Mouse (Mus musculus) limb, embryonic 14.5 days (tissue): ENCODE measurements around the gene Bcar1. TPM values are rescaled to one million over a fixed set of nuclear protein-coding genes. Genes with fewer than 3 reads are reported as not detected.

Experiments used
- ATAC-seq: fragments of 200-750 bp; cut with Nextera tagmentation; 2 replicates; pipeline ENCODE4 v1.8.0; 2017; ENCODE audit warnings: low read depth, moderate number of reproducible peaks, moderate TSS enrichment; ENCODE audit not compliant: low FRiP score
- DNase-seq: peaks from one replicate; pipeline ENCODE4 v3.0.0-alpha.2; 2015; ENCODE audit warnings: low spot score
- H3K27ac ChIP-seq: fragments of 300-500 bp; sonication (generic); replicated peaks from 2 replicates; pipeline ENCODE4 v1.5.1; 2014; ENCODE audit warnings: low read depth, mild to moderate bottlenecking, low read length, moderate library complexity, mixed read lengths
- H3K27me3 ChIP-seq: fragments of 300-500 bp; sonication (generic); 2 replicates; pipeline ENCODE4 v1.6.1; 2014; ENCODE audit warnings: low read length, mixed read lengths; ENCODE audit not compliant: control insufficient read depth, insufficient read depth
- H3K36me3 ChIP-seq: fragments of 300-500 bp; sonication (generic); 2 replicates; pipeline ENCODE4 v1.6.1; 2014; ENCODE audit warnings: mild to moderate bottlenecking, low read length, moderate library complexity, mixed read lengths; ENCODE audit not compliant: control insufficient read depth, insufficient read depth
- H3K4me1 ChIP-seq: fragments of 300-500 bp; sonication (generic); 2 replicates; pipeline ENCODE4 v1.6.1; 2014; ENCODE audit warnings: antibody characterized with exemption, low read length, mixed read lengths; ENCODE audit not compliant: control insufficient read depth, insufficient read depth
- H3K4me2 ChIP-seq: fragments of 300-500 bp; sonication (generic); replicated peaks from 2 replicates; pipeline ENCODE4 v1.6.1; 2014; ENCODE audit warnings: low read depth, mild to moderate bottlenecking, low read length, moderate library complexity; ENCODE audit not compliant: severe bottlenecking
- H3K4me3 ChIP-seq: fragments of 300-500 bp; sonication (generic); replicated peaks from 2 replicates; pipeline ENCODE4 v1.5.1; 2014; ENCODE audit warnings: low read length
- H3K9ac ChIP-seq: fragments of 300-500 bp; sonication (generic); 2 replicates; pipeline ENCODE4 v1.6.1; 2014; ENCODE audit warnings: mild to moderate bottlenecking, low read depth, low read length, moderate library complexity; ENCODE audit not compliant: severe bottlenecking
- H3K9me3 ChIP-seq: fragments of 300-500 bp; sonication (generic); 2 replicates; pipeline ENCODE4 v1.6.1; 2016; ENCODE audit warnings: low read length; ENCODE audit not compliant: control insufficient read depth
- POLR2A ChIP-seq: fragments of 200-500 bp; IDR thresholded peaks from 2 replicates; pipeline ENCODE4 v1.8.0; 2012; ENCODE audit warnings: inconsistent platforms, mild to moderate bottlenecking, moderate library complexity, borderline replicate concordance; ENCODE audit not compliant: insufficient read depth, insufficient read length; ENCODE audit errors: extremely low read depth
- WGBS: fragments of 180-500 bp; shearing (Covaris S2); extraction: QIAGEN DNeasy Blood & Tissue Kit; methylation state at CpG from one replicate; pipeline ENCODE4 v1.1.7; 2014; 5-methylcytosine and 5-hydroxymethylcytosine counted together
- polyA plus RNA-seq, 2 experiments: library from polyadenylated mRNA; depleted of rRNA in 1 of 2; stranded (reverse) in 1 of 2; unstranded in 1 of 2; fragments of >200 nt; fragmentation: Nextera tagmentation in 1 of 2; extraction: Ambion mirVana in 1 of 2; gene quantifications; 2 replicates each; pipeline versions ENCODE4 v1.2.1 to v1.2.3; 2012 to 2014

Gene Bcar1
- polyA plus RNA-seq, 2 experiments: 40.7 to 55.5 TPM

DNA sequence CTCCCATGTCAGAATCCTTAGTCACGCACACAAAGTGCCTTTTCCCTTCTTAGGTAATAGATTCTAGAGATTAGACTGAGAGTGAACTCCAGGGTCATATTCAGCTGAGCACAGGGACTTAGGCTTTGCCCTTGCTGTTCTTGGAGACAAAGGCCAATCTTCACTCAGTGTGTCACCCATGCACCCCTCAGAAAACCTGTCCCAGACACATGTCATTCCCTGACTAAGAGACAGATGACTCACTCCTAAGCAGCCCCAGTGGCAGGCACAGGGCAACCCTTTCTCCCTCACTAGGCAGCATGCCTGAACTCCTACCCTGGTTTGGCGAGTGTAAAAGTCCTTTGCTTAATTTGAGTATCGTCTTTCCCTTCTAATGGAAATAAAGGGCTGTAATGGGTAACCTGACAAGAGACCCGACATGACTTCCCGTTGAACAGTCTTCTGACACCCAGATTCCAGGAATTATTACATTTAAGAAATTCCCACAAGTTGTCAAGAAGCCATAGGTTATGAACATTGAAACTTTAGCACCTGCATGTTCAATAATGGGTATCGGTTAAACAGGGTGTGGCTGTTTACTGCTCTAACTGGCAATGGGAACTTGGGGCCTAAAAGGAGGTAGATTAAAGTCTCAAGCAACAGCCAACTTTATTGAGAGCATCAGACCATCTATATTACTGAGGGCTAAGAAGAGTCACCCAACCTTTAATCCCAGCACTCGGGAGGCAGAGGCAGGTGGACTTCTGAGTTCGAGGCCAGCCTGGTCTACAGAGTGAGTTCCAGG, 4.4 kb upstream of the Bcar1 start:
- Histone ChIP-seq H3K4me3 (no peak overlapping the region), H3K27me3 (no peaks in the 10 kb centered on the region), H3K9ac (no peak overlapping the region), H3K4me1 (peaks cover 19% of the 10 kb centered on the region), H3K4me2 (no peak overlapping the region), H3K27ac (no peak overlapping the region), H3K9me3 (no peaks in the 10 kb centered on the region), H3K36me3 (no peaks in the 10 kb centered on the region)
- no peak for DNase-seq
- ATAC-seq: no peak
- 72% methylated on average over 8 of the region's 8 CpGs for WGBS
- TF ChIP-seq POLR2A: no peak

DNA sequence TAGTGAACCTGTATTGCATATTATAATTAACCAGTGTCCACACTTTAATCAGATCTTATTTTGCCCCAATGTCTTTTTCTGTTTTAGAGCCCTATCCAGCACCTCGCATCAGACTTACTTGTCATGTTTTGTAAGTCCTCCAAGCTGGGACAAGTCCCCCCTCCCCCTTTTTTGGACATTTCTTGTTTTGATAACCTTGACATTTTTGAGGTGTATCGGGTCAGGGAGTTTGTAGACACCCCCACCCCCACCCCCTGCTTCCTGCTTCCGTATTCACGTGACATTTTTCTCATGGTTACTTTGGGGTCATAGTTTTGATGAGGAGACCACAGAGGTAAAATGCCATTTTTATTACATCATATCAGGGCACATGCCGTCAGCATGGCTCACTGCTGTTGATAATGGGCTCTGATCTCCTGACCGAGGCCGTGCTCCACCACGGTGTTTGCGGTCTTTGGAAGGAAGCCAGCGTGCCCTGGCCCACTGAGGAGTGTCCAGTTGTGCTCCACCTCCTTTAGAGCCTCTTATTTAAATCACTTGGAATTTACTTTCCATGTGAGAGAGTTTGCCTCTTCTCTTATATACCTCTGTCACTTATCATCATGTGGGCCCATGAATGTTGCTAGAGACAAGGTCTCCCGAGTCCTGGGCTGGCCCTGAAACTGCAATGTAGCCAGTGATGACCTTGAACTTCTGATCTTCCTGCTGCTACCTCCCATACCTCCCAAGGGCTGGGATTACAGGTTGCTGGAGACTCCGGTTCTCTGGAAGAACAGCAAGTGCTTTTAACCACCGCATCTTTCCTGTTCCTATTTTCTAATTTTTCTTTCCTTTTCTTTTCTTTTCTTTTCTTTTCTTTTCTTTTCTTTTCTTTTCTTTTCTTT, 3.2 kb upstream of the Bcar1 start:
- no peak overlapping the region for H3K27ac ChIP-seq
- H3K4me2 ChIP-seq: no peak overlapping the region
- no peak overlapping the region for H3K4me3 ChIP-seq
- ATAC-seq: no peak
- no peaks in the 10 kb centered on the region for H3K36me3 ChIP-seq
- no peak for DNase-seq
- H3K9me3 ChIP-seq: no peaks in the 10 kb centered on the region
- WGBS: 65% methylated on average over 13 of the region's 13 CpGs
- no peak for TF ChIP-seq POLR2A
- H3K4me1 ChIP-seq: peaks cover 28% of the 10 kb centered on the region
- H3K9ac ChIP-seq: no peak overlapping the region
- no peaks in the 10 kb centered on the region for H3K27me3 ChIP-seq

DNA sequence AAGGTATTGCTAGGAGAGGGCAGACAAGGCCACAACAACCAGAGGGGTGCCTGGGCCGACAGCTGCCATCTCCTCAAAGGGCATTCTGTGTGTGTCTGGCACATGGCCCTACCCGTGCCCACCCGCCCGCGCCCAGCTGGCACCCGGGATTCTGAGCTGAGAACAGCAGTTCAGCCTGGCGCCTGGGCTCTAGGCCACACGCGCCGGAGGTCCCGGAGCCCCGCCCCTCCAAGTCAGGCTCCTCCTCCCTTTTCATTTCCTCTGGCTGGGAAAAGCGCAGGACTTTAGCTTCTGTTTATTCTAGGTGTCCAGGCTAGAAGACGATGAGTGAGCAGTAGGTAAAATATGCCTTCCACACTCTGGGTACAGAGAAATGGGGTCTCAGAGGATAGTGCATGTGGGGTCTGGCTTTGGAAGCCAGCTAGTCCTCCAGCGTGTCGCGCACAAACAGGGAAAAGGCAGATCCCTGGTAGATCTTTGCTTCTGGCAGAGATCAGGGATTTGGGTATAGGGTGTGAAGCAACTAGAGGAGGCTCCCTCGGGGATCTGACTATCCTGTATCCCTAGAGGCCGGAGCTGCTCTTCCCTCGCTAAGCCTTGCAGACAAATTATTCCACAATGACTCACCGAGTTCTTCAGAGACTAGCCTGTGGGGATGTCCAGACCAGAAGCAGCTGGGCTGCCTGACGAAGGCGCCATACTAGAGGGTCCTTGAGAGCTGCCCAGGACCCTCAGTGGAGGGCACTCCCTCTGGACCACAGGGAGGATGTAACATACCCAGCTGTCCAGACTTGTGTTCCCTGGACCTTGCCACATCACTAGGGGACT, 2.2 kb upstream of the Bcar1 start:
- Histone ChIP-seq H3K4me1 (peaks cover 38% of the 10 kb centered on the region), H3K9me3 (no peaks in the 10 kb centered on the region), H3K9ac (peak overlapping the region; percentile 26; the same call in 1 of the 2 replicates), H3K27ac (no peak overlapping the region), H3K36me3 (no peaks in the 10 kb centered on the region), H3K4me3 (peak overlapping the region; percentile 21), H3K27me3 (no peaks in the 10 kb centered on the region), H3K4me2 (peak overlapping the region; percentile 42)
- TF ChIP-seq POLR2A: no peak
- WGBS: 5% methylated on average over 23 of the region's 23 CpGs
- ATAC-seq (peak; percentile 31; the same call in 1 of the 2 replicates), DNase-seq (peak; percentile 52)

DNA sequence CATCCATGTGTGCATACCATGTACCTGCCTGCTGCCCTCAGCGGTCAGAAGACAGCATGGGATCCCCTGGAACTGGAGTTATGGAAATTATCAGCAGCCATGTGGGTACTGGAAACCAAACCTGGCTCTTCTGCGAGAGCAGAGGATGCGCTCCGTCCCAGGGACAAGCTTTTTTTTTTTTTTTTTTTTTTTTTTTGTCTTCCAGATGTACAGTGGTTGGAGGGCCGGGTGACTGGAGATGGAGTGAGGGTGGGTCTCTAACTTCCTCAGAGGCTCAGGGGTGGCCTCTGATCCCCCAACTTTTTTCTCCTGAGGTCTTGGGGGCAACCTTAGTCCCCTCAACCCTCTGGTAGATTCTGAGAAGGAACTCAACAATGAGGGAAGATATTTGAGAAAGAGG, 1.5 kb upstream of the Bcar1 start:
- Histone ChIP-seq H3K4me2 (no peak overlapping the region), H3K27ac (no peak overlapping the region), H3K27me3 (no peaks in the 10 kb centered on the region), H3K36me3 (no peaks in the 10 kb centered on the region), H3K4me3 (no peak overlapping the region), H3K9me3 (no peaks in the 10 kb centered on the region), H3K4me1 (peaks cover 41% of the 10 kb centered on the region), H3K9ac (no peak overlapping the region)
- no peak for TF ChIP-seq POLR2A
- no peak for DNase-seq
- WGBS: 70% methylated on average over 5 of the region's 5 CpGs
- ATAC-seq: no peak

DNA sequence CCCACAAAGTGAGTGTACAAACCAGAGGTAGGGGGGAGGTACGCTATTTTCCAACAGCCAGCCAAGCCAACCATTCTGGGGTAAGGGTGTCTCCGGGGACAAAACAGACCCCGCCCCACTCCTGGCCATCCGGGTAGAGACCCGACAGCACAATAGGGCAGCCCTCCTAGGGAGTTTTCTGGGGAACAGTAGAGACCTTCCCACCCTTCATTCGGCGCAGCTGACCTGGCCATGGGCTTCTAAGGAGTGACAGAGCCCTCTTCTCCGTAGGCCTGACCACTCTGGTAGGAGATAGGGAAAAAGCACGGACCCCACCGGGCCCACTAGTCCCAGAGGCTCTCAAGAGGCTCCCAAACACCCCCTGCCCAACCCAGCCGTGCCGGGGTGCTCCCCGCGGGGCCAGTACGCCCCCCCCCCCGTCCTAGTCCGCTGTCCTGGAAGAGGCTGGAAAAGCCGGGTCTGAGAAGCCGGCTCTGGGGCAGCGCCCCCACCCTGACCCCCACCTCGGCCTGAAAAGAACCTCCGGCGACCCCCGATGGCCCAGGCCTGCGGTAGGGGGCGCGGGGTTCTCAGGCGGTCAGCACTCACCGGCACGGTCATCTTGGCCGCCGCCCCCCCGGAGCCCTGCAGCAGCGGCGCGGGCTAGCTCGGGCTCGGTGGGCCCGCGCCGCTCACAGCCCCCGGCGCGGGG, 363 bp downstream of the Bcar1 start:
- no peaks in the 10 kb centered on the region for H3K36me3 ChIP-seq
- peaks cover 52% of the 10 kb centered on the region for H3K4me1 ChIP-seq
- no peak for DNase-seq
- H3K9me3 ChIP-seq: no peaks in the 10 kb centered on the region
- H3K4me3 ChIP-seq: peak overlapping the region; percentile 80
- peak overlapping the region; percentile 88 for H3K9ac ChIP-seq
- TF ChIP-seq POLR2A: no peak
- peak overlapping the region; percentile 79 for H3K4me2 ChIP-seq
- peak; percentile 10 for ATAC-seq
- WGBS: 2% methylated on average over 18 of the region's 44 CpGs
- H3K27me3 ChIP-seq: no peaks in the 10 kb centered on the region
- H3K27ac ChIP-seq: peak overlapping the region; percentile 56; the same call in 1 of the 2 replicates
